Mouse (Mus musculus): ENCODE data around the gene Cnbp.

The Cnbp gene

GRCm38 (mm10) chr6:87850900-87851614 is at the start of gene Cnbp:
Gene Cnbp, minus strand, starts transcription at chr6:87851106.
- DNase-seq (ENCODE audit: extremely low spot score, low read depth, low spot score), result peak; percentile 86

GRCm38 (mm10) chr6:87898028-87898427 is 47.1 kb upstream of the Cnbp start:
- no peak for DNase-seq (ENCODE audit: extremely low spot score, low read depth, low spot score)

- DNase-seq (ENCODE audit: extremely low spot score, low read depth, low spot score), result no peak
Measured at GRCm38 (mm10) chr6:87893931-87894330, 43.0 kb upstream of the Cnbp start.

GRCm38 (mm10) chr6:87887594-87888233 is 36.8 kb upstream of the Cnbp start, which contains the start of gene Copg1:
Gene Copg1, plus strand, starts transcription at chr6:87887814.
- peak; percentile 99 for DNase-seq (ENCODE audit: extremely low spot score, low read depth, low spot score)

- DNase-seq (ENCODE audit: extremely low spot score, low read depth, low spot score), result no peak
Measured at GRCm38 (mm10) chr6:87886721-87887120, 35.8 kb upstream of the Cnbp start.

- no peak for DNase-seq (ENCODE audit: extremely low spot score, low read depth, low spot score)
Measured at GRCm38 (mm10) chr6:87882816-87883215, 31.9 kb upstream of the Cnbp start.

GRCm38 (mm10) chr6:87882221-87882620 is 31.3 kb upstream of the Cnbp start:
- DNase-seq (ENCODE audit: extremely low spot score, low read depth, low spot score), result no peak

- DNase-seq (ENCODE audit: extremely low spot score, low read depth, low spot score), result no peak
Measured at GRCm38 (mm10) chr6:87879628-87880027, 28.7 kb upstream of the Cnbp start.

GRCm38 (mm10) chr6:87879010-87879409 is 28.1 kb upstream of the Cnbp start:
- no peak for DNase-seq (ENCODE audit: extremely low spot score, low read depth, low spot score)

- DNase-seq (ENCODE audit: extremely low spot score, low read depth, low spot score), result no peak
Measured at GRCm38 (mm10) chr6:87876068-87876643, 25.2 kb upstream of the Cnbp start.

- DNase-seq (ENCODE audit: extremely low spot score, low read depth, low spot score), result no peak
Measured at GRCm38 (mm10) chr6:87875562-87875961, 24.7 kb upstream of the Cnbp start.

GRCm38 (mm10) chr6:87875083-87875482 is 24.2 kb upstream of the Cnbp start:
- no peak for DNase-seq (ENCODE audit: extremely low spot score, low read depth, low spot score)

- DNase-seq (ENCODE audit: extremely low spot score, low read depth, low spot score), result no peak
Measured at GRCm38 (mm10) chr6:87873963-87874362, 23.1 kb upstream of the Cnbp start.

GRCm38 (mm10) chr6:87873104-87873503 is 22.2 kb upstream of the Cnbp start:
- DNase-seq (ENCODE audit: extremely low spot score, low read depth, low spot score), result no peak

- DNase-seq (ENCODE audit: extremely low spot score, low read depth, low spot score), result no peak
Measured at GRCm38 (mm10) chr6:87871240-87871639, 20.3 kb upstream of the Cnbp start.

GRCm38 (mm10) chr6:87870440-87870839 is 19.5 kb upstream of the Cnbp start:
- no peak for DNase-seq (ENCODE audit: extremely low spot score, low read depth, low spot score)

- no peak for DNase-seq (ENCODE audit: extremely low spot score, low read depth, low spot score)
Measured at GRCm38 (mm10) chr6:87868871-87869506, 18.1 kb upstream of the Cnbp start.

- DNase-seq (ENCODE audit: extremely low spot score, low read depth, low spot score), result no peak
Measured at GRCm38 (mm10) chr6:87867256-87867655, 16.4 kb upstream of the Cnbp start.

GRCm38 (mm10) chr6:87866211-87866610 is 15.3 kb upstream of the Cnbp start:
- DNase-seq (ENCODE audit: extremely low spot score, low read depth, low spot score), result no peak

- DNase-seq (ENCODE audit: extremely low spot score, low read depth, low spot score), result no peak
Measured at GRCm38 (mm10) chr6:87857071-87857470, 6.2 kb upstream of the Cnbp start.

- DNase-seq (ENCODE audit: extremely low spot score, low read depth, low spot score), result no peak
Measured at GRCm38 (mm10) chr6:87853446-87853845, 2.5 kb upstream of the Cnbp start.

GRCm38 (mm10) chr6:87851871-87852270 is 965 bp upstream of the Cnbp start:
- DNase-seq (ENCODE audit: extremely low spot score, low read depth, low spot score), result no peak

Measured in hindlimb bud, embryonic 11.5 days (tissue).